24 mouse cellular contexts compared by ENCODE assay signal in genomic region chr7:66003447-66003846, GRCm38 (mm10). TPM values are rescaled to one million over a fixed set of nuclear protein-coding genes. Genes with fewer than 3 reads are reported as not detected.
DNase-seq lines count a peak whose midpoint lies in the region; ATAC-seq lines count a peak whose summit lies in the region.
"Had no signal": no experiment of that assay in that cellular context is flagged by ENCODE, and none has a peak within 500 bp of the region (broad histone marks: within the 10 kb centered on the region; RNA-seq: fewer than 3 reads in every experiment).

No protein-coding gene starts in this region.

- 77% methylated on average over 5 of the region's 5 CpGs for WGBS in embryonic facial prominence, embryonic 12.5 days
- 90% methylated on average over 5 of the region's 5 CpGs for WGBS in embryonic facial prominence, embryonic 10.5 days
- 78% methylated on average over 5 of the region's 5 CpGs for WGBS in limb, embryonic 15.5 days

- DNase-seq in adrenal gland, postnatal 10 days: peak; percentile 45
- DNase-seq in adrenal gland, adult 8-10 months: no peak
- DNase-seq in embryonic facial prominence, embryonic 10.5 days (ENCODE audit: low spot score): no peak
- no peak for DNase-seq in kidney, postnatal 25 days
- DNase-seq: cerebellum, adult 8-10 months; gastrocnemius, postnatal 14 days; heart, adult 2 months; heart, postnatal 14 days had no signal

- no peak for ATAC-seq in embryonic facial prominence, embryonic 12.5 days (ENCODE audit: insufficient number of reproducible peaks, insufficient read depth, low FRiP score, low TSS enrichment)
- no peak for ATAC-seq in limb, embryonic 15.5 days (ENCODE audit: insufficient number of reproducible peaks, low FRiP score, low TSS enrichment, low read depth)
- ATAC-seq: forebrain, embryonic 16.5 days; hindbrain, postnatal 0 days had no signal

- peaks cover 2% of the 10 kb centered on the region; the same call in 1 of the 2 replicates for H3K9me3 ChIP-seq in embryonic facial prominence, embryonic 12.5 days
- H3K9me3 ChIP-seq in embryonic facial prominence, embryonic 10.5 days: peaks cover 8% of the 10 kb centered on the region; the same call in 1 of the 2 replicates
- H3K9me3 ChIP-seq in limb, embryonic 15.5 days: no peaks in the 10 kb centered on the region
- H3K9me3 ChIP-seq: heart, embryonic 15.5 days had no signal

- no peaks in the 10 kb centered on the region for H3K36me3 ChIP-seq in embryonic facial prominence, embryonic 12.5 days
- H3K36me3 ChIP-seq in embryonic facial prominence, embryonic 10.5 days (replicated peaks): no peaks in the 10 kb centered on the region
- peaks cover 2% of the 10 kb centered on the region; the same call in 1 of the 2 replicates for H3K36me3 ChIP-seq in limb, embryonic 15.5 days
- H3K36me3 ChIP-seq: forebrain, embryonic 12.5 days; heart, embryonic 15.5 days; hindbrain, embryonic 13.5 days had no signal

- H3K4me3 ChIP-seq in embryonic facial prominence, embryonic 12.5 days: no peak overlapping the region
- H3K4me3 ChIP-seq in embryonic facial prominence, embryonic 10.5 days: no peak overlapping the region
- H3K4me3 ChIP-seq in brown adipose tissue, adult 24 weeks (ENCODE audit: insufficient read depth, low read depth, low read length): no peak overlapping the region
- H3K4me3 ChIP-seq in limb, embryonic 15.5 days: no peak overlapping the region
- H3K4me3 ChIP-seq: forebrain, embryonic 12.5 days; heart, adult 2 months; heart, embryonic 15.5 days; hindbrain, embryonic 13.5 days had no signal

- no peak overlapping the region for H3K4me2 ChIP-seq in embryonic facial prominence, embryonic 12.5 days (replicated peaks)
- H3K4me2 ChIP-seq in limb, embryonic 15.5 days: no peak overlapping the region
- H3K4me2 ChIP-seq: forebrain, embryonic 12.5 days; heart, embryonic 11.5 days; heart, embryonic 15.5 days; hindbrain, embryonic 13.5 days had no signal

- H3K27ac ChIP-seq in embryonic facial prominence, embryonic 12.5 days: 0 out of 2 replicates have a peak overlapping the region, but pooled peaks have one; percentile 18
- no peak overlapping the region for H3K27ac ChIP-seq in embryonic facial prominence, embryonic 10.5 days (replicated peaks)
- peak overlapping the region; percentile 31; the same call in 1 of the 2 replicates for H3K27ac ChIP-seq in brown adipose tissue, adult 24 weeks (replicated peaks; ENCODE audit: low read depth, low read length)
- 0 out of 2 replicates have a peak overlapping the region, but pooled peaks have one; percentile 33 for H3K27ac ChIP-seq in limb, embryonic 15.5 days
- H3K27ac ChIP-seq: forebrain, embryonic 12.5 days; heart, adult 2 months; heart, embryonic 15.5 days; hindbrain, embryonic 13.5 days; hindbrain, postnatal 0 days had no signal

- no peak overlapping the region for H3K9ac ChIP-seq in embryonic facial prominence, embryonic 12.5 days
- no peak overlapping the region for H3K9ac ChIP-seq in limb, embryonic 15.5 days
- H3K9ac ChIP-seq: forebrain, embryonic 12.5 days; heart, embryonic 15.5 days; hindbrain, embryonic 13.5 days had no signal

- no peaks in the 10 kb centered on the region for H3K27me3 ChIP-seq in embryonic facial prominence, embryonic 12.5 days
- no peaks in the 10 kb centered on the region for H3K27me3 ChIP-seq in embryonic facial prominence, embryonic 10.5 days (replicated peaks; ENCODE audit: low read depth, poor library complexity, severe bottlenecking)
- H3K27me3 ChIP-seq in limb, embryonic 15.5 days: no peaks in the 10 kb centered on the region
- H3K27me3 ChIP-seq: forebrain, embryonic 12.5 days; heart, embryonic 15.5 days; hindbrain, embryonic 13.5 days had no signal

- H3K4me1 ChIP-seq in embryonic facial prominence, embryonic 12.5 days: peaks cover 6% of the 10 kb centered on the region; the same call in 1 of the 2 replicates
- peaks cover 10% of the 10 kb centered on the region for H3K4me1 ChIP-seq in embryonic facial prominence, embryonic 10.5 days
- peaks cover 7% of the 10 kb centered on the region for H3K4me1 ChIP-seq in brown adipose tissue, adult 24 weeks (ENCODE audit: control insufficient read depth, insufficient read depth, insufficient read length, low read length)
- H3K4me1 ChIP-seq in limb, embryonic 15.5 days: peaks cover 14% of the 10 kb centered on the region
- H3K4me1 ChIP-seq: forebrain, embryonic 12.5 days; heart, embryonic 15.5 days; hindbrain, embryonic 13.5 days had no signal

RNA-seq across cellular contexts. Expression of gene Gm45213, which starts 40.0 kb away (rescaled TPM):
- not detected for total RNA-seq in adrenal gland, postnatal 10 days (2021)
- total RNA-seq in adrenal gland, adult 8-10 months (2022): not detected
- not detected in 2 replicates for polyA plus RNA-seq in embryonic facial prominence, embryonic 12.5 days (2016; fragmentation: Nextera tagmentation; extraction: Ambion mirVana)
- polyA plus RNA-seq in embryonic facial prominence, embryonic 10.5 days (2016; fragmentation: Nextera tagmentation; extraction: Ambion mirVana): not detected in 2 replicates
- polyA plus RNA-seq in brown adipose tissue, adult 24 weeks (2012; ENCODE audit: insufficient read depth, insufficient read length, missing spikeins): not detected in 2 replicates
- not detected in 2 replicates for polyA plus RNA-seq in limb, embryonic 15.5 days (2015; fragmentation: Nextera tagmentation; extraction: Ambion mirVana)
- total RNA-seq: gastrocnemius, adult 18-20 months; gastrocnemius, postnatal 14 days; heart, adult 2 months; heart, postnatal 14 days; hematopoietic stem cell, adult 5-6 weeks; hindbrain, postnatal 0 days; MEL had no signal
- polyA plus RNA-seq: C2C12; embryonic facial prominence, embryonic 11.5 days; forebrain, embryonic 12.5 days; forebrain, embryonic 16.5 days; gonadal fat pad, adult 2 months; heart, adult 2 months; heart, embryonic 11.5 days; heart, embryonic 15.5 days; hindbrain, embryonic 13.5 days; hindbrain, postnatal 0 days; intestine, embryonic 14.5 days had no signal

RNA-seq across cellular contexts. Expression of gene Snrpa1, which starts 55.4 kb away (rescaled TPM):
- total RNA-seq in adrenal gland, postnatal 10 days (2021): 10 to 100 TPM; 38.6 to 43.8 TPM
- 10 to 100 TPM; 30.4 to 43.3 (median 34.4) TPM for total RNA-seq in adrenal gland, adult 8-10 months (2022)
- 213 and 216 TPM in 2 replicates for polyA plus RNA-seq in embryonic facial prominence, embryonic 12.5 days (2016; fragmentation: Nextera tagmentation; extraction: Ambion mirVana)
- 273 and 281 TPM in 2 replicates for polyA plus RNA-seq in embryonic facial prominence, embryonic 10.5 days (2016; fragmentation: Nextera tagmentation; extraction: Ambion mirVana)
- polyA plus RNA-seq in brown adipose tissue, adult 24 weeks (2012; ENCODE audit: insufficient read depth, insufficient read length, missing spikeins): 18.8 and 20.6 TPM in 2 replicates
- polyA plus RNA-seq in limb, embryonic 15.5 days (2015; fragmentation: Nextera tagmentation; extraction: Ambion mirVana): 145 and 148 TPM in 2 replicates
